Mouse (Mus musculus) liver, embryonic 16.5 days (tissue): ENCODE data around the gene Ccdc152. TPM values are rescaled to one million over a fixed set of nuclear protein-coding genes. Genes with fewer than 3 reads are reported as not detected.
"Not testable (repeated sequence)": the region's sequence is repeated elsewhere in the genome, so short reads cannot be mapped to it uniquely, and the experiment has no call there.

ENCODE experiments used
- ATAC-seq: fragments of 200-750 bp; cut with Nextera tagmentation; 2 replicates; pipeline ENCODE4 v1.8.0; 2017; ENCODE audit warnings: low read depth, mild to moderate bottlenecking, moderate number of reproducible peaks, moderate library complexity
- H3K27ac ChIP-seq: fragments of 300-500 bp; sonication (generic); 2 replicates; pipeline ENCODE4 v1.5.1; 2014; ENCODE audit warnings: mild to moderate bottlenecking, low read length
- H3K27me3 ChIP-seq: fragments of 300-500 bp; sonication (generic); 2 replicates; pipeline ENCODE4 v1.6.1; 2014; ENCODE audit warnings: low read depth, low read length, mixed read lengths; ENCODE audit not compliant: control insufficient read depth, insufficient read depth
- H3K36me3 ChIP-seq: fragments of 300-500 bp; sonication (generic); 2 replicates; pipeline ENCODE4 v1.6.1; 2014; ENCODE audit warnings: mild to moderate bottlenecking; ENCODE audit not compliant: control insufficient read depth, insufficient read depth
- H3K4me1 ChIP-seq: fragments of 300-500 bp; sonication (generic); 2 replicates; pipeline ENCODE4 v1.6.1; 2014; ENCODE audit warnings: low read depth, low read length, mixed read lengths; ENCODE audit not compliant: control insufficient read depth
- H3K4me2 ChIP-seq: fragments of 300-500 bp; sonication (generic); 2 replicates; pipeline ENCODE4 v1.6.1; 2014; ENCODE audit warnings: low read depth, low read length, mixed read lengths
- H3K4me3 ChIP-seq: fragments of 300-500 bp; sonication (generic); 2 replicates; pipeline ENCODE4 v1.5.1; 2014; ENCODE audit warnings: low read depth, mild to moderate bottlenecking, low read length
- H3K9ac ChIP-seq: fragments of 300-500 bp; sonication (generic); 2 replicates; pipeline ENCODE4 v1.6.1; 2014; ENCODE audit warnings: low read depth, low read length
- H3K9me3 ChIP-seq: fragments of 300-500 bp; sonication (generic); replicated peaks from 2 replicates; pipeline ENCODE4 v1.6.1; 2016; ENCODE audit warnings: low read length; ENCODE audit not compliant: control insufficient read depth
- WGBS: fragments of 180-500 bp; shearing (Covaris S2); extraction: QIAGEN DNeasy Blood & Tissue Kit; methylation state at CpG from one replicate; pipeline ENCODE4 v1.1.7; 2014; ENCODE audit not compliant: insufficient replicate concordance; 5-methylcytosine and 5-hydroxymethylcytosine counted together
- polyA plus RNA-seq: library from polyadenylated mRNA; unstranded; fragments of >200 nt; fragmentation: Nextera tagmentation; extraction: Ambion mirVana; gene quantifications from 2 replicates; pipeline ENCODE4 v1.2.1, GENCODE M21; 2015

Gene Ccdc152
- polyA plus RNA-seq, 1 experiment from 2014 or later, result 0.98 TPM

DNA sequence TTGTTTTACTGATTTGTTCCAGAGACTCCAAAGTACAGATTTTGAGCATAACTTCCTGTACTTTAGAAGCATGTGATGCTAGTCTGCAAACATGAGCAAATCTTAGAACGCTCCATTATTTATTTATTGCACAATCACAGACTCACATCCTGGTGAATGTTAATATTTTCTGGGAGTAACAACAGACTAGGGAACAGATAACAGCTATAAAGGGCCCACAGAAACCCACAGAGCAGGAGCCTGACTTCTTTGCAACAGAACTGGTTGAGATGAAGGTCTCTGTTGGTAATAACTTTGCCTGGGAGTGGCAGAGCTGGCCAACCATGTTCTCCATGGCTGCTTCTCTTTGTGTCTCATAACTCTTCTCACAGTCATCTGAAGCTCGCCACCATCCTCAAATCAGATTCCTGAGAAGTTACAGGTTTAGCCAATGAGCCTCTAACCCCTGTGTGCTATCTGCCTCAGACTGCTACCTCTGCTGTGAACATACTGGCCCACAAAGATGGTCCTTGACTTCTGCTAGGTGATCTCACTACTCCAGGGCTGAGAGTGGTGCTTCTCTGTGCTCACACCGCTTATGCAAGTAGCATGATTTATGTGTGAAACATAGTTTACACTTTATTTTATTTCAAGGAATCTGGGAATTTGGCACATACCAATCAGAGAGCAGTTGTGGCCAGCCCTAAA is 52.2 kb downstream of the Ccdc152 start:
- H3K4me2 ChIP-seq, result no peak overlapping the region
- H3K4me3 ChIP-seq, result no peak overlapping the region
- peak overlapping the region; percentile 75 for H3K27ac ChIP-seq
- ATAC-seq, result peak; percentile 68
- H3K9me3 ChIP-seq, result no peaks in the 10 kb centered on the region
- no peaks in the 10 kb centered on the region for H3K36me3 ChIP-seq
- no peaks in the 10 kb centered on the region for H3K27me3 ChIP-seq
- no peak overlapping the region for H3K9ac ChIP-seq
- WGBS, result 47% methylated on average over 3 of the region's 3 CpGs
- no peaks in the 10 kb centered on the region; the same call in 1 of the 2 replicates for H3K4me1 ChIP-seq

GRCm38 (mm10) chr15:3250620-3251019 is 52.7 kb downstream of the Ccdc152 start:
- no peak for ATAC-seq
- H3K27me3 ChIP-seq, result no peaks in the 10 kb centered on the region
- H3K36me3 ChIP-seq, result no peaks in the 10 kb centered on the region
- WGBS, result 45% methylated on average over 2 of the region's 2 CpGs
- peak overlapping the region; percentile 71 for H3K27ac ChIP-seq
- no peaks in the 10 kb centered on the region for H3K9me3 ChIP-seq
- no peak overlapping the region for H3K4me2 ChIP-seq
- H3K4me1 ChIP-seq, result no peaks in the 10 kb centered on the region; the same call in 1 of the 2 replicates
- no peak overlapping the region for H3K4me3 ChIP-seq
- no peak overlapping the region for H3K9ac ChIP-seq

- not testable (repeated sequence) for H3K27ac ChIP-seq, H3K4me3 ChIP-seq
- WGBS, result 60% methylated on average over 10 of the region's 10 CpGs
Observed at GRCm38 (mm10) chr15:3245036-3245435, 58.3 kb downstream of the Ccdc152 start.

DNA sequence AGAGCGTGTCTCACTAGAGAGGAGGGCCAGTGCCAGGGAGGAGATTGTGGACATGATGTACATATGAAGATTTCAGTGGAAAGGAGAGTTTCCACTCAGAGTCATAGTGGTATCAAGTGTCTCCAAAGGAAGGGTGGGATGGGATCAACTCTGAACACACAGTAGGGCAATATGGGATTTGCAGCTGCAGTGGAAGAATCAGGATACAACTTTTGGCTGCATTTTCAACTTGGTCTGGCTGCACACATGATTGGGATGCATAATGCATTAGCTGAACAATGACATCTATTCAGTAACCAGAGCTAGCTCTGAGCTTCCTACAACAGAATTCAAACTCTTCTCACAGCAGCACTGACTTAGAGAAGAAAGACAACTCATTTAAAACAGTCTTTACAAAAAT is 65.4 kb downstream of the Ccdc152 start:
- Histone ChIP-seq H3K27ac (no peak overlapping the region), H3K4me1 (no peaks in the 10 kb centered on the region; the same call in none of the 2 replicates), H3K36me3 (no peaks in the 10 kb centered on the region), H3K27me3 (no peaks in the 10 kb centered on the region), H3K4me2 (no peak overlapping the region), H3K4me3 (no peak overlapping the region), H3K9ac (no peak overlapping the region), H3K9me3 (no peaks in the 10 kb centered on the region)
- no peak for ATAC-seq
- WGBS, result 68% methylated on average over 1 of the region's 1 CpGs

More at GRCm38 (mm10) chr15:3245036-3245435, 58.3 kb downstream of the Ccdc152 start:
- H3K4me2 ChIP-seq, H3K9ac ChIP-seq, H3K9me3 ChIP-seq, H3K36me3 ChIP-seq, H3K4me1 ChIP-seq, ATAC-seq, H3K27me3 ChIP-seq: not testable (repeated sequence)

GRCm38 (mm10) chr15:3236338-3236737 is 67.0 kb downstream of the Ccdc152 start:
- peak overlapping the region; percentile 68 for H3K27ac ChIP-seq
- no peaks in the 10 kb centered on the region; the same call in none of the 2 replicates for H3K4me1 ChIP-seq
- no peaks in the 10 kb centered on the region for H3K27me3 ChIP-seq
- H3K36me3 ChIP-seq, result no peaks in the 10 kb centered on the region
- no peaks in the 10 kb centered on the region for H3K9me3 ChIP-seq
- 44% methylated on average over 2 of the region's 2 CpGs for WGBS
- no peak overlapping the region for H3K4me2 ChIP-seq
- no peak overlapping the region for H3K9ac ChIP-seq
- H3K4me3 ChIP-seq, result no peak overlapping the region
- peak; percentile 77 for ATAC-seq

- Histone ChIP-seq H3K4me3 (no peak overlapping the region), H3K9me3 (no peaks in the 10 kb centered on the region), H3K4me2 (no peak overlapping the region), H3K27me3 (no peaks in the 10 kb centered on the region), H3K36me3 (no peaks in the 10 kb centered on the region), H3K27ac (no peak overlapping the region), H3K9ac (no peak overlapping the region), H3K4me1 (peaks cover 5% of the 10 kb centered on the region)
- 55% methylated on average over 3 of the region's 3 CpGs for WGBS
- ATAC-seq, result no peak
Observed at GRCm38 (mm10) chr15:3233837-3234551, 69.3 kb downstream of the Ccdc152 start.

DNA sequence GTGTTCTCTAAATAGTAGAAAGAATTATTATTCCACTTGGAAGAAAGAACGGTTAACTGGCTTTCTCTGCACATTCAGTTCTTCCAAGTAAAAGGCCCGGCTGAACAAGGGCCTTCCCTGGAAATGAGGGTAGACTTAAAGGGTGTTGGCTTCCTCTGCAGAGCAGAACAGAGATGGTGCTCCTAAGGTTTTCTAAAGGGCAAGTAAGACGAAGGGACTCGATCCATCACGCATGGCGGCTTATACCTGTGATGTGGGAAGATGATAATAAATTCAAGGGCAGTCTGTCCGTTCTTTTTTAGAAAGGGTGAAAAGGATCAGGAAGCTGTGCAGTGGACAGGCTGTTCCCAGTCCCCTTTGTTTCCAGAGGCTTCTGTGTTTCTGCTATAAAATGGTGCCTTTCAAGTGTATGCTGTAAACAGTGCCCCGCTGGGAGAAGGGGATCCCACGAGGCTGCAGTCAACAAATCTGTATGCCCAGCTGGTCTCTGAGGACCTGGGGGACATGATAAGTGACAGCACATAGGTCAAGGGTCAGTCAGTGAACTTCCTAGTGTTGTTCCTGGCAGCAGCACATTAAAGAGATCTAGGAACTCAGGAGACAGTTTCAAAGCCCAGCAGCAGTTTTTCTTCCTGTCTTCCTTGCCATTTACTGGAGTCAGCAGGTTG is 71.0 kb downstream of the Ccdc152 start:
- no peak overlapping the region for H3K9ac ChIP-seq
- no peak overlapping the region for H3K4me2 ChIP-seq
- no peaks in the 10 kb centered on the region for H3K27me3 ChIP-seq
- H3K4me3 ChIP-seq, result no peak overlapping the region
- H3K4me1 ChIP-seq, result peaks cover 5% of the 10 kb centered on the region
- 42% methylated on average over 9 of the region's 9 CpGs for WGBS
- no peaks in the 10 kb centered on the region for H3K36me3 ChIP-seq
- ATAC-seq, result 0 out of 2 replicates have a peak, but pooled peaks have one; percentile 10
- no peaks in the 10 kb centered on the region for H3K9me3 ChIP-seq
- peak overlapping the region; percentile 48; the same call in 1 of the 2 replicates for H3K27ac ChIP-seq

DNA sequence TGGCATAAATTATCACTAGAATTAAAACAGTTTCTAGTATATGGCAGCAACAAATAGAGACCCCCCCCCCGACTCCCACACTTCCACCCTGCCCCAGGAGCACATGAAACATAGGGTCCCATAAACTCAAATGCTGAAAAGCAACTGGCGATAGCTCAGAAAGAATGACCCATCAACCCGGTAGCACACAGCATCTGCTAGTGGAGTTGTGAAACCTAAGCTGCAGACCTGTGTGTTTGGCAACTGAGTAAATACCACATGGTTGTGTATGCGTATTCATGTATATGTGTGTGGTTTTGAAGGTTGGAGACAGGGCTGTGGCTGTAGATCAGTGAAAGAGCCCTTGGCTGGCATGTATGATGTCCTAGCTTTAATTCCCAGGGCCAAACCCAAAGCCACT is 72.3 kb downstream of the Ccdc152 start:
- H3K36me3 ChIP-seq, result no peaks in the 10 kb centered on the region
- H3K4me3 ChIP-seq, result no peak overlapping the region
- no peaks in the 10 kb centered on the region for H3K9me3 ChIP-seq
- peaks cover 8% of the 10 kb centered on the region for H3K4me1 ChIP-seq
- no peak overlapping the region for H3K9ac ChIP-seq
- WGBS, result 41% methylated on average over 4 of the region's 4 CpGs
- peak; percentile 66 for ATAC-seq
- H3K27me3 ChIP-seq, result no peaks in the 10 kb centered on the region
- no peak overlapping the region for H3K4me2 ChIP-seq
- peak overlapping the region; percentile 75 for H3K27ac ChIP-seq
